Mouse (Mus musculus) yolk sac, embryonic 10.5 days (tissue): ENCODE measurements around the gene Vmn1r74.
"Not testable (repeated sequence)": the region's sequence is repeated elsewhere in the genome, so short reads cannot be mapped to it uniquely, and the experiment has no call there.

Source experiments
- DNase-seq: peaks from one replicate; pipeline ENCODE4 v3.0.0-alpha.2; 2017; ENCODE audit warnings: low spot score

The Vmn1r74 gene

GRCm38 (mm10) chr7:11833680-11834079 is at the start of gene Vmn1r74:
Gene Vmn1r74, plus strand, starts transcription at chr7:11833980.
- DNase-seq = no peak

- no peak for DNase-seq
Measured at GRCm38 (mm10) chr7:11813751-11814150, 20.0 kb upstream of the Vmn1r74 start.

GRCm38 (mm10) chr7:11822166-11822565 is 11.6 kb upstream of the Vmn1r74 start:
- DNase-seq = no peak

- not testable (repeated sequence) for DNase-seq
Measured at GRCm38 (mm10) chr7:11823246-11823645, 10.5 kb upstream of the Vmn1r74 start.

GRCm38 (mm10) chr7:11874330-11874729 is 40.5 kb downstream of the Vmn1r74 start, which contains the start of gene Vmn1r75:
Gene Vmn1r75, plus strand, starts transcription at chr7:11874630.
- DNase-seq = no peak
